Mouse (Mus musculus) heart, postnatal 36 days (tissue): ENCODE results near the gene Ctnna2. TPM values are rescaled to one million over a fixed set of nuclear protein-coding genes. Genes with fewer than 3 reads are reported as not detected.

Experiments
- DNase-seq, 2 experiments: peaks; one replicate each; pipeline ENCODE4 v3.0.0; 2021 to 2022
- intact Hi-C: fragments of 180-260 bp; cut with DNase I; formaldehyde crosslinking; loops from one replicate; pipeline ENCODE4 v1.15.1; 2025
- total RNA-seq, 2 experiments: library from RNA; stranded (reverse); gene quantifications; 2 replicates each; pipeline ENCODE4 v1.2.3; 2021

Gene Ctnna2
- total RNA-seq, 2 experiments from 2014 or later, result not detected

DNA sequence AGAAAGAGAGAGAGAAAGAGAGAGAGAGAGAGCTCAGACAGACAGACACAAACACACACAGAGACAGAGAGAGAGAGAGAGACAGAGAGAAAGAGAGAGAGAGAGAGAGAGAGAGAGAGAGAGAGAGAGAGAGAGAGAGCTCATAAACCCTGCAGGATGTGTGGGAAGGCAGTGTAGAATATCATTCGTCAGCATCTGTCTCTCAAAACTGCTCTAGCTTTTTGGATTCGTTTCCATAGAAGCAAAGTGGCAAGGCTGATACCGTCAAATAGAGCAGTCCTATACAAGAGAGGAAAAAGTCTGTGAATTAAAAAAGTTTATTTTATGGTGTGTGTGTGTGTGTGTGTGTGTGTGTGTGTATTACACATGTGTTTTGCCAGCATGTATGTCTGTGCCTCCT is 769.6 kb downstream of the Ctnna2 start:
- no peak for DNase-seq
- intact Hi-C loops, result no loop called here

DNA sequence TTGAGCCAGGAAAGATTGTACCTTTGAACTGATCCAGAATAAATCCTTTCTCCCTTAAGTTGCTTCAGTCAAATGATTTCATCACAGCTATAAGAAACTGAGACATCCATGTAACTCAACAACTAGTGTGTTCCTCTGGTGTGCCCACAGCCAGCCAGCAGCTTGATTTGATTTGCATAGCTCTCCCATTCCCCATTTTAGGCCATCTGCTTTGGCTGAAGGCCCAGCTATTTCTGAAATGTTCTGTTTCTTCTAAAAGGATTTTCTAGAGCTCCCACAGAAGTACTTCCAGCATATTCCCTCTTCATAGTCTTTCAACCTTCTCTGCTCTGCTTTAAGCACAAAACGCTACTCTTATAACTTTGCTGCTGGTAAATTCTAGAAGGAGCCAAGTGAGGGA is 770.3 kb downstream of the Ctnna2 start:
- intact Hi-C loops, result no loop called here
- no peak for DNase-seq

DNA sequence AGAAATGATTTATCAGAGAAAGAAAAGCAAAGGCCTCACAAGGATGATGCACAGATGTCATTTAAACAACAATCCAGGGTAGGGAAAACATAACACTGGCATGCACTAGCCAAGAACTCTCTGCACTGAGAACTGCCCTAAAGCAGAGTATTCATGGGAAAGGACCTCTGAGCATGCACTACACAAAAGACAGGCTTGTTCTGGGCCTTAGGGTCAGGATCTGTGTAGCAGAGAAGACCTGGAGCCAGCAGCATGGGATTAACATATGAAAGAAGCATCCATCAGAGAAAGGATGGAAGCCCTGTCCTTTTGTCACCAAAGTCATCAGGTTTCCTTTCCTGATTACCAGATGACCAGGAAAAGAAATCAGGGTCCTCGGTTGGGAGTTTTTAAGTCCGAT is 780.1 kb downstream of the Ctnna2 start:
- DNase-seq, result no peak
- intact Hi-C loops, result no loop called here

DNA sequence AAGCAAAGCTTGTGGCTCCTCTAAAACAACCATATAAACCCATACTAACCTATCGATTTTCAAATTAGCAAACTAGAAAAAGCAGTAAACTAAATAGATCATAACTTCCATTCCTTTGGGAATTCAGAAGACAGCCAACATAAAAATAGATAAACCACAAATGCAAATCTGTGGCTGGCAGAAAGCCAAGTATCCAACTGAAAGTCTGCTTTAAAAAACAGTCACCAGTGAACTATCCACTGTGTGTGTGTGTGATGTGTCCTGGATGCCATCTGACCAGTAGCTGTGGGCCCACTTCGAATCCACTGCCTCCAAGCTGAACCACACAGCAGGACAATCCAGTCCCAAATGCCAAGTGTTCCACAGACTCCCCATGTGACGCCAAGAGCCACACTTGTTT is 782.8 kb downstream of the Ctnna2 start:
- no peak for DNase-seq
- intact Hi-C loops, result no loop called here

DNA sequence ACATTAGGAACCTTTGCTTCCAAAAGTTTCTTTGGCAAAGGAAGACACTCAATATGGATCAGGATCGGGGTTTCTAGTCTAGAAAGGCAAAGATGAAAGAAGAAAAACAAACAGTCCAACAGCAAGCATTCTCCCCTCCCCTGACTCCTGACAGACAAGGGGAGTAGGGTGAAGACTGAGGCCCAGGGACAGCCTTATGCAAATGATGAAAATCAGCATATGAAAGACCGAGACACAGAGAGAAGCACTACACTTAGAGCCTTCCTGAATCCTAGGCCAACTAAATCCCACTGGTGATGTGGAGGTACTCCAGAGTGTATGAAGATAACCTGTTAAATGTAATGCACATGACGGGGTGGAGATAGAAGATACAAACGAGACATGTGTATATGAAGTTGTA is 787.9 kb downstream of the Ctnna2 start:
- intact Hi-C loops, result no loop called here
- DNase-seq, result no peak

DNA sequence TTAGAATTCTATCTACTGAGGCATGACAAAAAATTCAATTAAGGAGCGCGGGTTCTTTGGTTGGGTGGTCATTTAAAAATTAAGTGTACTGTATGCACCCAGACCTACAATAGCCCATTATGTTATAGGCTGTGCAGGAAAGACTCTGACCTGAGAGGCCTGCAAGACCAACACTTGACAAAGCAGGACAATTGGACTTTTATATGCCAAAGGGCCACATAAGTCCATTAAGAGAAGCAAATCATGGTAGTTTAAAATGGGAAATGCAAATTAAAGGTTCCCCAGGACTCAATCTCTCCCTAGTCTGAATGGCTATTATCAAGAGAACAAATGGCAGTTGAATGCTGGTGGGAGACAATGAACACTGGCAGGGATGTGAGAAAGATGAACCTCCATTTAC is 790.9 kb downstream of the Ctnna2 start:
- DNase-seq, result no peak
- intact Hi-C loops, result no loop called here

DNA sequence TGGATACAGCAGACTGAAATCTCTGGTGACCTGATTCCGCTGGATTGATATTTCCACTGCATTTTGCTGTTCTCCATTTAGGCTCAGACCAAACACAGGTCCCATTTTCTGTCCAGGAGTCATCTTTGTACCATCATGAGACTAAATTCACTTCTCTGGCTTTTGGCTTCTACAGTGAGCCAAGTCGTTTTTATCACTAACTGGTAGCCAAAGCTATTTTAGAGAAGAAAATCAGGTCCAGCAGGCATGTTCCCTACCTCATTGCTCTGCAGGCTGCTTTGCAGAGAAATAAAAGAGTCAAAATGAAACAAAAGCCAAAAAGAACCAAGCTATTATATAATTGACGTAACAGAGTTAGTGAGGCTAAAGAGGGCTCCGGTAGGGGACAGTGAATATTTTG is 793.7 kb downstream of the Ctnna2 start:
- intact Hi-C loops, result no loop called here
- DNase-seq, result no peak

DNA sequence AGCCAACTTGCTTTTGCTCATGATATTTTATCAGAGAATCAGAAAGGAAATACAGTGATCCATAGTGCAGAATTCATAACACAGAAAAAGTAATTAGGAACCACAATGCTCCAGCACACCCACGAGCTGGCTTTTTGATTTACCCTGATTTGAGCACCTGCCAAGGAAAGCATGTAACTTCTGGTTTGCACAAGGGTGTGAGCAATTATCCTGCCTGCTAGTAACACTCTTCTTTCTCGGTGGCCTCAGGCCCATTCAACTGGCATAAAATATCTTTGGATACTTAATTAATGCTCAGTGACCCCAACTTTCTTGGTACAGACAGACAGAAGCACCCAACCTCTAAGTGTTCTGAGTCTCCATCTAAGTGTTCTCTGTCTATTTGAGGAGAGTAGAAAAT is 794.6 kb downstream of the Ctnna2 start:
- no peak for DNase-seq
- intact Hi-C loops, result no loop called here

DNA sequence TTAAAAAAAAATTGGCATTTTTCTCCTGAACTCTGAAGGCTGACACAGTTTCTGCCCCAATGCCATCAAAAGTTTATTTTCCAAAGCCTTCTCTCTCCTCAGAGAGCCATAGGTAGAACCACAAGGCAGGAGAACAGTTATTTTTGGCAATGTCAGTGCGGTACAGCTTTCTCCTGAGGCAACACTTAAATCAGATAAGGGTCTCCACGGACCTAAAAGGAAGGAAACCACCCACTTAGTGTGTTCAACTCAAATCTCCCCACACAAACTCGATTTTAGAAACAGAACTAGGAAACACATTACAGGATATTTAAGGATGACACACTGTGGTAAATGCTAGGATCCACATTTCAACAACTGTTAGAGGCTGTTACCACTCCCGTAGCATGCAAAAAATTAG is 803.7 kb downstream of the Ctnna2 start:
- intact Hi-C loops, result no loop called here
- DNase-seq, result no peak

DNA sequence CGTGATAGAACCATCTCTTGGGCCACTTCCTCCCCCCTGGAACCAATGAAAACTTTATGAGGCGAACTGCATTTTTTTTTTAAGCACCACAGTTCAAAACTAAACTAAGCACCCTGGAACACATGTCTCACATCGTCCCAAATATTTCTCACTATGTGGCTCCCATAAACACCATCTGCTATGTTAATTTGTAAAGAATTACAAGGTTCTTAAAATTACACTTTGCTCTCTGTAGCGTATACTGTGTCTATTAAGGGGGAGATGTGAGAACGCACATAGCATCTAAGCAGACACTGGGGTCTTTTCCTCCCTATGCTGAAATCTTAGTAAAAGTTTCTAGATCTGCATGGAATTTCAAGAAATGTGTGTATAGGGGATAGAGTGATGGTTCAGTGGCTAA is 822.5 kb downstream of the Ctnna2 start:
- intact Hi-C loops, result no loop called here
- no peak for DNase-seq

DNA sequence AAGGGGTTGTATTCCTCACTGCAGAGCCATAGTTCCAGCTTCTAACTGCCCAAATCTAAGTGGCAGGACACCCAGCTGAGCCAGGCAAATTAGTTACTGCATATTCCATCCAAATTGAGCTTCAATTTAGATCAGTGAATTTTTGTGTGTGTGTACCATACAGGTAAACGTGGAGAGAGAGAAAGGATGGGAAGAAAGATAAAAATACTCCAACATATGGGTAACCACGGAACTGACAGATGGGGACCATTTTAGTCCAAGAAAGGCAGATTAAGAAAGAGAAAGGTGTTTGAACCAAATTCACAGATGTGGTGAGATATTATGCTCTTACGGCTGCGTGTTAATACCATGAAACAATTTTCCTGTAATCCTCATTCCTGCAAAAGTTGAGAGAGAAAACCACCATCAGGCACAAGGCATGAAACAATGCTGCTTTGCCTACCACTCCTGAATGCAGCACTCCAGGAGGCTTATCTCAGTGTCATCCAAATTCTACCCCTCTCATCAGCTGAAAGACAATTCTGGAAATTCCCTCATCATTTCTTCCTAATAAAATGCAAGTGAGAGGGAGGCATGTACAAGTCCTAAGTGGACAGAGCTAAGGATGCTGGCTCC is 840.1 kb downstream of the Ctnna2 start:
- intact Hi-C loops, result no loop called here
- no peak for DNase-seq

DNA sequence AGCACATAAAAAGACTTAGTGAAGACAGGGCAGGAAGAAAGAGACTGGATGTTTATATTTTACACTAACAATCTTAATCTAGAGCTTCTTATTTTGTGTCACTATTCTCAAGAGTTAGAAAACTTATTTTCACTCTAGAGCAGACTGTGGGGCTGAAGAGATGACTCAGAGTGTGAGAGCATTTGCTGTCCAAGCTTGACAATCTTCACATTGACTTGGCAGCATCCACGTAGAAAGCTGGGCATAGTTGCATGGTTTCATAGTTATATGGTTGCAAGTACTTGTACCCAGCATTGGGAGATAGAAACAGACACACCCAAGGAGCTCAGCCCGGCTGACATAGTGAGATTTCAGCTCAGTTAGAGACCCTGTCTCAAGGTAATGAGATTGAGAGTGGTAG is 858.6 kb downstream of the Ctnna2 start:
- DNase-seq, result no peak
- intact Hi-C loops, result no loop called here

DNA sequence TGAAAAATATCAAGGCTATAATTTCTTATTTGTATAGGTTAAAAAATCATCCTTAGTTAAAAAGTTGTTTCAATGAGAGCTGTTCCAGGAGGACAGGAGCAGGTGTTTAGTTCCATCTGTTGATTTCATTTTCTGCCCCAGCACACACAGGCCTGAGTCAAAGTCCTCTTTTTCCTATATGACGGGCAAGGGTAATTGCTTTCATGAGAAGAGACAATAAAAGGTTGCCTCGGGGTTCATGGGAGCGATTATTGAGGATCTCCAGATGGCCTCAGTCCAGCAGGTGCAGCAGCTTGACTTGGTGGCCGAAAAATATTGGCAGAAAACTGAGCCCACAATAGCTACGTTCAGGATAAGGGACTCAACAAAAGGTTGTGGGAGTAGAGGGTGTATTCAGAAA is 859.0 kb downstream of the Ctnna2 start:
- intact Hi-C loops, result no loop called here
- no peak for DNase-seq

DNA sequence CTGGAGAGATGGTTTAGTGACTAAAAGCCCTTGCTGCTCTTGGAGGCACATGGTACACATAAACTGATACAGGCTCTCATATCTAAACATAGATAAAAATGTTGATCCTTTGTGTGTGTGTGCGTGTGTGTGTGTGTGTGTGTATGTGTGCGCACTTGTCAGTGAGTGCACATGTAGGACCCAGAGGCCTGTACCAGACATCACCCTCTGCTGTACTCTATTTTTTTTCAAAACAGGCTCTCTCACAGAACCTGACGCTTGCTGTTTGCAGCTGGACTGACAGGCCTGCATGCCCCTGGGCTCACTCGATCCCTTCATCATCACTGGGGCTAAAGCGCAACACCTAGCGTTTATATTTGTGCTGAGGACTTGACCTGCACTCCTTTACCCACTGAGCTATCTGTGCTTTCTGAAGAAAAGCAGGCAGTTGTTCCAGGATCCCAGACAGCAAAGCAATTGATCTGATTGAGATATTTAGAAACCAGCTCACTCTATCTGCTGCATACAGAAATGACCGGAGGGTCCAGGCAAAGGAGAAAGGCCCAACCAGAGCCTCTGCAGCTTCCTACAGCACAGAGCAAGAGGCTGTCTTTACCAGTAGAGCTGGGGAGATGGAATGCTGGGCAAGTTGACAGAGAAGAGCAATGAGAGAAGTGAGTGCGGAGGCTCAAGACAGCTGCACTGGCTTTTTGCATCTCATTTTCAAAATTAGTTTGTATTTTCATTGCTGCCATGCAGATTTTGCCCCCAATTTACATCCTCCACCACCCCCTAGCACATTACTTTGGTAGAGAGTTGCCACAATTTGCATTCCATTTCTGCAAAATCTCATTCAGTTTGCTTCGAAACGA is 870.2 kb downstream of the Ctnna2 start:
- DNase-seq, result no peak
- intact Hi-C loops, result no loop called here

DNA sequence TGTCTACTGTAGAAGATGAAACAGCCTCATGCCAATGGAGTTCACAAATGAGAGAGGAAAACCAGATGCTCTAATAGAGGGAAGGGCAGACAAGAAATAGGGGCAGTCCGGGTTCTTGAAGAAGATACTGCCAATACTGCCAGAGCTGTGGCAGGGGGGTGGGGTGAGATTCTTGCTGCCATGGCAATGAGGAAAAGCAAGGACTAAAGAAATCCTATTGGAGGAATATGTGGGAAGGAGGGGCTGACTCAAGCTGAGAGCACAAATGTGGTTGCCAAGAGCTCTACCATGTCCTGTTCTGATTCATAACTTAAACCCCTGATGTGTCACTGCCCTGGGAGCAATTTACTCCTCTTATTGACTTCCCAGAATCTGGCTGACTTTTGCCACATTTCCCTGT is 878.5 kb downstream of the Ctnna2 start:
- no peak for DNase-seq
- intact Hi-C loops, result no loop called here

DNA sequence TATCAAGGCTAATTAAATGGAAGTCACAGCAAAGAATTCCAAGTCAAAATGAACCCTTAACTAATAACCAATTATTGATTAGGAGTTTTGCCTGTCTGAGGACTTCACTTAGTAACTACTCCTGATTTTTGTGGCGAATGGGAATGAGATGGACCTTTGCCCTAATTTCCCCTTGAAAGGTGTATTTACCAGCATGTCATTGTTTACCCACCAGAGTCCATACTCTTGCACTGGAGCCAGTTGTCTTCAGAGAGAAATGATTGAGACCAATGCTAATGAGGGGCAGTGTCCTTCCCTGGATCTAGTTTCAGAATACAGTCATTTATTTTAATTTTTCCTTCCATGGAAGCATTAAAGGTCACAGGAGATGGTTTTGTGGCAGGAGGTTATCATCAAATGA is 881.0 kb downstream of the Ctnna2 start:
- no peak for DNase-seq
- intact Hi-C loops, result no loop called here

DNA sequence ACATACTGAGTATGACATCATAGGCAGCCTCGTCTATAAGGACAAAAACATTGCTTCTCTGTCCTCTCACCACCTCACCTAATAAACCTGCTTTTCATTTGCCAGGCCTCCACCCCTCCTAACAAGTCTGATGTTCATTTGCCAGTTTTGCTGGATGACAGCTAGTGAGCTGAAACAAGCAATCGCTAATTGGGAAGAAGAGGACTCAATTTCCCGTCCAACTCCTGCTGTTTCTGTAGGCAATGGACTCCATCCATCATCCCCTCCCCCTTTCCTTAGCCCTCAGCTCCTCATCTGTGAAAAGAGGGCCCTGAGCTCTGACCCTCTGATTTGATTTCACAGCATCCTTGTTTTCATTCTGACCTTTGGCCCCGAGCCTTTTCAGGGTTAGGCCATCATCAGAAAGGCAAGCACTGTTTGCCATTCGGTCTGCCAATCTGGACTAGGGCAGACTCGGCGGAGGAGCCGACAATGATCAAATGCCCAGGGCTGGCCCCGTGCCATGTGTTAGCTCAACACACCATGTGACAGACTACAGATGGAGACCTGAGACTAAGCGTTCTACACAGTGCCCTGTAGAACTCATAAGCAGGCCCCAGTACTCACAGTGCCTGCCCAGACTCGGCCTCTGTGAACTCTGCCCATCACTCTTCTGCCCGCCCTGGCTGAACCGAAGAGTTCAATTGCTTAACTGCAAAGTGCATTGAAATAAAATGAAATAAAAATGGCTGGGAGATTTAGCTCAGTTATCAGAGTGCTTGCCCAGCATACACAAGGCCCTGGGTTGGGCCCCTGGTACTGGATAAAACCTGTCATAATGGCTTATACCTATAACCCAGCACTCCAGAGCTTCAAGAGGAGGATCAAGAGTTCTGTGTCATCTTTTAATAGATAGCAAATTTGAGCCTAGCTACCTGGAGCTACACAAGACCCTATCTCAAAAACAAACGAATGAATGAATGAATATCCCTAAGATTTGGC is 903.8 kb downstream of the Ctnna2 start:
- intact Hi-C loops, result no loop called here
- DNase-seq, result peak in 1 of 2 experiments; percentile 3

DNA sequence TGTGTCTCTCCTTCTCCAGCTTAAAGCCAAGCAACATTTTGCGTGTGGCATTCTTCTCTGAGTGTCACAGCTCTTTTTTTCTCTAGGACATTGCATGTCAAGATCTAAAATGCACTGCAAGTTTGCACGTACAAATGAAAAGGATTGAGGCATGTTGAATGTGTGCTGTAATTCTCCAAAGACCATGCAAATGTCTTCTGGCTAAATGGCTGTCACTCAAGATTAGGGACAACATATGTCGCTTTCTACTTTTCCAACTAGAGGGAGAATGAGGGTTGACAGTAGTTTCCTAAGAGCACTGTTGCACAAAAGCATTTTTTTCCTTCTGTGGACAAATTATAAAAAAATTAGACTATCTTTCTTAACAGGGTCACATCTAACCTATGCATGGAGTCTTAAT is 909.9 kb downstream of the Ctnna2 start:
- intact Hi-C loops, result no loop called here
- DNase-seq, result no peak

DNA sequence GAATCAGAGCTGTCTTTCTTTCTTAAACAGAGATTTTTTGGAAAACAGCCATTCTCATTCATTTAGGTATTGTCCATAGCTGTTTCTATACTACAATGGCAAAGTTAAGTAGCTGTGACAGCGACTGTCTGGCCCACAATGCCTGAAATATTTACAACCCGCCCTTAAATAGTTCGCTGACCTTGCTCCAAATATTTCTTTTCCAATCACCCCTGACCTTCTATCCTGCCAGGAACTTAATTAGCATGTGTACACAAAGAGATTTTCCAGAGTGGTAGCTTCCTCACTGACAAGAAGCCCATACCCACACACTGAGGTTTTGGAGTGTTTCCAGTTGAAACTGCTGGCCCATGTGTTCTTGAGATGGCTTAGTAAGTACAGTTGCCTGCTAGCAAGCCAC is 928.8 kb downstream of the Ctnna2 start:
- no peak for DNase-seq
- intact Hi-C loops, result no loop called here

DNA sequence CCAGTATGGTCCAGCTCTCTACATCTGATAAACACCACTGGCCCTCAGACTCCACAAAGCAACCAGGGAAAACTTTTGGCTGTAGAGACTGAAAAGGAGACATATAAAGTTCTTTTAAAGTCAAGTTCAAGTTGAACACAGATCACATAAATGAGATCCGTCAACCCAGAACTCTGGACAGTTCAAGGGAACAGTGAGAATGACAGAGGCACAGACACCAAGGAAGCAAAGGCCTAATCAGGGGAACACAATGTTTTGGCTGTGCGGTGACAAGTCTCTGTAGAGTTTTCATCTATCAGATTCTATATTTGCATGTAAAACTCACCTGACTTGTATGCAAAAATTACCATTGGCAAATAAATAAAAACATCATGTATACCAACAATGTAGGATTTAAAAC is 929.3 kb downstream of the Ctnna2 start:
- no peak for DNase-seq
- intact Hi-C loops, result no loop called here

DNA sequence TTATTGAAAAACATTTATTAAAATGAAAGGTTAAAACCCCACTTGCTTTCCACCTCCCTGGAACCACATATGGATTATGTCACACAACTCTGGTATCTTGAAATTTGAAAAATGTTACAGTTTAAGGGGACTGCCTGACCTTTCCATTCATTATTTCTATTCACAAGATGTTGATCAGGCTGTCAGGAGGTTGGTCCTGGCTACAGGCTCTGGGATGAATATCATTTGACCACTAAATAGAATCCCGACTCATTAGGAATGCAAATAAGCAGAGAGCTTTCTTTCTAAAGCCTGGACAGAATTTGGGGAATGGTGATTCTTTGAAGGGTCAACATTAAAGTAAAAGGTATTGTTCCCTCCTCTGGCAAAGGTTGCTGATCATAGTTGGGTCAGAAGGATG is 931.9 kb downstream of the Ctnna2 start:
- intact Hi-C loops, result no loop called here
- no peak for DNase-seq
